Mouse (Mus musculus) hindlimb bud, embryonic 11.5 days (tissue): ENCODE results near the gene 1700023F06Rik.
"Not testable (repeated sequence)": the region's sequence is repeated elsewhere in the genome, so short reads cannot be mapped to it uniquely, and the experiment has no call there.

Experiments
- DNase-seq: peaks from one replicate; pipeline ENCODE4 v3.0.0-alpha.2; 2012; ENCODE audit warnings: low read depth, low spot score; ENCODE audit errors: extremely low spot score

Gene 1700023F06Rik

GRCm38 (mm10) chr11:103223444-103223843 lies 15.1 kb upstream of the 1700023F06Rik start:
- no peak for DNase-seq

- DNase-seq, result not testable (repeated sequence)
Measured at GRCm38 (mm10) chr11:103222718-103223117, 14.4 kb upstream of the 1700023F06Rik start.

GRCm38 (mm10) chr11:103221437-103221836 lies 13.1 kb upstream of the 1700023F06Rik start:
- no peak for DNase-seq

- DNase-seq, result no peak
Measured at GRCm38 (mm10) chr11:103219995-103220394, 11.6 kb upstream of the 1700023F06Rik start.

DNA sequence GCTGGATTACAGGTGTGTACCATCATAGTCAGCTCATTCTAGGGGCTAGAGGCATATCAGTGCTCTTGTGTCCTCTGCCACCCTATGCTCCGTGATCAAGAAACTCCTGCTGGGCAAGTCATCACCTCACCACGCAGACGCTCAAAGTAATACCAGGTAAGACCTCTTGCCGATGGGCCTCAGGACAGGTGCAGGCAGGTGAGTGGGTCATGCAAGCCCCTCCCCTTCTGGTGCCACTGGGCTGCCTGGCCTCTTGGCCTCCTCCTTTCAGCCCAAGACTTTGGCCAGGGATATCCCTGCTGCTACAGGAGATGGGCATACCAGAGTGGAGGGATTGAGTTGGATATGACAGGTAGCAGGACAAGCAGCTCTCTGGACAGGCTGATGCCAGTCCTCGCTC lies 10.9 kb upstream of the 1700023F06Rik start:
- no peak for DNase-seq

DNA sequence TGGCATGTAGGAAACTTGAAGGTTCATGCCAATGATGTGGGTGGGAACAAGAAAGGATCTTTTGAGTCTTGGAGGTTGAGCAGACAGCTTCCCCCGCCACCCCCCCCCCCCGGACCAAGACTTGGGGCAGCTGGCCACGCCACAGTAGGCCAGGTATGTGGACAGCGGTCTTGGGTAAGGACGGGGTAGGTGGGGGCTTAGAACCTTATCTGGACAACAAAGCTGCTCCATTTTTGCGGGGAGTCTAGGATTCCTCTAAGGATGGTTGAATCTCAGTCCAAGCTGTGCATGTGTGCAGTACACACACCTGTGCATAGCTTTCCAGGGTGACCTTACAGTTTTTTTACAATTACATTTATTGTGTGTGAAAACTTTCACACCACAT lies 10.2 kb upstream of the 1700023F06Rik start:
- DNase-seq, result no peak

DNA sequence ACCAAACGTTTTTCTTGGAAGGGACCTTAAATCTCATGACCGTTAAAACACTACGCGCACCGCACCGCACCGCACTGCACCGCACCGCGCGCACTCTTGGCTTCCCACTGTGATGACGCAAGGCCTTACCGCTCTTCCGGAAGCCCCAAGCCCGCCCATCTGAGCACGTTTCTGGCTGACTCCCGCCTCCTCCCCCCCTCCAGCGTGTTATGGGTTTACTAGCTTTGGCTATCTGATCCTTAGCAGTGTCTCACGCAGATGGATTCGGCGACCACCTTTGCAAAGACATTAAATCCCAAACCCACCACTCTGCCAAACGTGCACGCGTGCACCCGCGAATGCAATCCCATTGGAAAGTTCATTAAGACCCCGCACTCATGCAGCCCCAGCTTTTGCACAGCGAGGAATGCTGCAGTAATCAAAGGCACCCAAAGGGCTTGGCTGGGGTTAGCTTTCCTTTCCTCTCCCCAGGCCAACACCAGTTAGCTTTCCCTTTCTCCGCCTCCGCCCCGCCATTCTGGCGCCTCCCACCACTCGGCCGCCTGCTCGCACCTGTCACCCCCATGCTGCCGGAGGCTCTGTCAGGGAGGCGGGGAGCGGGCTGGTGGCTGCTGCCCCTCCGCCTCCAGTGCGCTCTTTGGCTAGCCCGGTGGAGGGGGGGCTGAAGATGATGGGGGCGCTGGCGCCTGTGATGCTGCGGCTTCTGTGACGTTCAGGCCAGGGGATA lies 9.6 kb upstream of the 1700023F06Rik start, which contains the start of gene Spata32:
TSS of gene Spata32 (minus strand) at position 643 of the 727 bp plus-strand sequence.
- DNase-seq, result no peak

DNA sequence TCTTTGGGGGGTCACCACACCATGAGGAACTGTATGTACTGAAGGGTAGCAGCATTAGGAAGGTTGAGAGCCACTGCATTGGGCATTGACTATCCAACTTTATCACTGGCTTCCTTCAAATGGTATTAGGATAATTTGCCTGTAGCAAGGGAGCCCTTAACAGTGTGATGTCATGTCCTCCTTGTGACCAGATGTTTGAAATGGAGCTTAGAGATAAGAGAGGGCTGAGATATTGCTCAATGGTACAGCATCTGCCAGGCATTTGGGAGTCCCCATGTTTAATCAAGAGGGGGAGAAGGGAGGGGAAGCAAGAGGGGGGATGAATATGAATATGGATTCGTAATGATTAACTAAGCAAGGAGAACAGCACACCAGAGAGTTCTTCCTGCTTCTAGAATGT lies 7.0 kb upstream of the 1700023F06Rik start:
- no peak for DNase-seq

DNA sequence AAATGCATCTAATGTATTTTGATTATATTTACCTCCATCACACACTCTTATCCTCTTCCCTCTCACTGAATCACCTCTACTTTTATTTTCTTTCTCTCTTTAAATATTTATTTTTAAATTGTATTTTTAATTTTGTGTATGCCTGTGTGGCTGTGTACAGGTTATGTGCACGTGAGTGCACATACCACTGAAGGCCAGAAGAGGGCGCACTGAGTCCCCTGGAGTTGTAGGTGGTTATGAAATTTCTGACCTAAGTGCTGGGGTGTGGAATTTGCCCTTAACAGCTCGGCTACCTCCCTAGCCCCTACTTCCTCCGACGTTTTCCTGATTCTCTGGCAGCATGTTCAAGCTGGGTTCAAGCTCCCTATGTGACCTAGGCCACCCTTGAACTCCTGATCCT lies 5.4 kb upstream of the 1700023F06Rik start:
- no peak for DNase-seq

DNA sequence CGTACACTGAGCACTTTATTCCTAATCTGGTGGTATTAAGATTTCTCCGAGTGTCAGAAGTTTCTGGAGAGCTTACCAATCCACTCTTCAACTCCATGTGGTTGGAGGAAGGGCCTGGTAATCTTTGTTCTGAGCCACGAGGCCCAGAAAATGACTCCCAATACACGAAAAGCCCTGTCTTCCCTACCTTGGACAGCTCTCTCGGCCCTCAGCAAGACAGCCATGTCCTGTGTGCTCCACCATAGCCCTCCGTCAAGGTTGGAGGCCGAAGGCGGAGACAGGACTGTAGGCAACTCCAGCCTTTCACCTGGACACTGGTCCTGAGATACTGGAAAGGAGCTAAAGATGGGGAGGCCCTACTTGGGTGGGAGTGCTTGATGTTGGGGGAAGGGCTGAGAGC lies 1.9 kb upstream of the 1700023F06Rik start:
- no peak for DNase-seq

DNA sequence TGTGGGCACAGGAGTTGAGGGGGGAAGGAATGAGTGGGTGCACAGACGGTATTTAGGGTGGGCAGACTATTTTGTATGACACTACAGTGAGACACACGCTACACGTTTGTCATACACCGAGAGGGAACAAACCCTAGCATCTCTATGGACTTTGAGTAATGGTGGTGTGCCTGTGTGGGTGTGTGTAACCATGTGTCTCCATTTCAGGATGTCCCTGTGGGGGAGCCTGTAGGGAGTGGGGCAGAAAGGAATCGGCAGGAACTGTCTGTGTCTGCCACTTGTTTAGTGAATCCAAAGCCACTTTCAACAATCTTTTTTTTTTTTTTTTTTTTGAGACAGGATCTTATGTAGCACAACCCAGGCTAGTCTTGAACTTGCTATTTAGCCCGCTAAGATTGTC lies 2.2 kb downstream of the 1700023F06Rik start:
- DNase-seq, result no peak

GRCm38 (mm10) chr11:103202376-103202775 lies 6.0 kb downstream of the 1700023F06Rik start:
- DNase-seq, result no peak

- no peak for DNase-seq
Measured at GRCm38 (mm10) chr11:103201664-103202063, 6.7 kb downstream of the 1700023F06Rik start.

GRCm38 (mm10) chr11:103198911-103199803 lies 9.2 kb downstream of the 1700023F06Rik start:
- no peak for DNase-seq

- no peak for DNase-seq
Measured at GRCm38 (mm10) chr11:103198339-103198738, 10.0 kb downstream of the 1700023F06Rik start.

- no peak for DNase-seq
Measured at GRCm38 (mm10) chr11:103197340-103197739, 11.0 kb downstream of the 1700023F06Rik start.

DNA sequence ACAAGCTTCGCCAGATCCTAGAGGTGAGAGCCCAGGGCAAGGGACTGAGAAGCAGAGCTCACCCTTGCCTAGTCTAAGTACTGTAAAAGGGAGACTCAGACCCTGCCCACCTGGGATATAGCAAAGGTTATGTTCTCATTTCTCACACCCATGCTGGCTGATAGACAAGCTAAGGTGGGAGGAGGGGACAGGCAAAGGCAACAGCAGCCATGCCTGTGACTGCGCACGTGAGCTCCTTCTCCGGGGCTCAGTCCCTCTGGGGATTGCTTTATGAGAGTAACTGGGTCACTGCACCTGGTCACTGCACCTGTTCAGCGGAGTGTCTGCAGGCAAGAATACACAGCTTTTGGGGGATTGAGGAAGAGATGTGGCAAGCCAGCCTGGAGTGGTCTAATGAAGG lies 12.7 kb downstream of the 1700023F06Rik start:
- DNase-seq, result no peak

DNA sequence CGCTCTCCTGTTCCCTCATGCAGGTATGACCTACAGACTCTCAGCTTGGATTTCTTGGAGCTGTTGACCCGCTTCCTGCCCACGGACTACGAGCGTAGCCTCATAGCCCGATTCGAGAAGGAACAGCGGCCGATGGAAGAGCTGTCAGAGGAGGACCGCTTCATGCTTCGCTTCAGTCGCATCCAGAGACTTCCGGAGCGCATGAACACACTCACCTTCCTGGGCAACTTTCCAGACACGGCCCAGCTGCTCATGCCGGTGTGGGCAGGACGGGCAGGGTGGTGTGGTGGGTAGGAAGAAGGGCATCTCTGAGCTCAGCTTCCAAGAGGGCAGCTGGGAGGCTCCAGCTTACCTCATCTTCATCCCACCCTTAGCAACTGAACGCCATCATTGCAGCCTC lies 13.1 kb downstream of the 1700023F06Rik start:
- no peak for DNase-seq

GRCm38 (mm10) chr11:103193825-103194168 lies 14.6 kb downstream of the 1700023F06Rik start:
- DNase-seq, result no peak

GRCm38 (mm10) chr11:103192956-103193824 lies 15.2 kb downstream of the 1700023F06Rik start:
- DNase-seq, result no peak
